Mouse (Mus musculus): ENCODE results near the gene Cdh18.
"Not testable (repeated sequence)": the region's sequence is repeated elsewhere in the genome, so short reads cannot be mapped to it uniquely, and the experiment has no call there.

Gene Cdh18

GRCm38 (mm10) chr15:22969424-22969823, 420.6 kb downstream of the Cdh18 start:
- DNase-seq (ENCODE audit: low spot score): no peak

- DNase-seq (ENCODE audit: low spot score): no peak
Measured at GRCm38 (mm10) chr15:22980136-22980535, 431.3 kb downstream of the Cdh18 start.

GRCm38 (mm10) chr15:22984647-22985046, 435.8 kb downstream of the Cdh18 start:
- DNase-seq (ENCODE audit: low spot score): no peak

- no peak for DNase-seq (ENCODE audit: low spot score)
Measured at GRCm38 (mm10) chr15:23016680-23017079, 467.9 kb downstream of the Cdh18 start.

- no peak for DNase-seq (ENCODE audit: low spot score)
Measured at GRCm38 (mm10) chr15:23021151-23021550, 472.3 kb downstream of the Cdh18 start.

- DNase-seq (ENCODE audit: low spot score): peak; percentile 73
Measured at GRCm38 (mm10) chr15:23022635-23023034, 473.8 kb downstream of the Cdh18 start.

- DNase-seq (ENCODE audit: low spot score): no peak
Measured at GRCm38 (mm10) chr15:23035551-23036207, 486.9 kb downstream of the Cdh18 start.

- DNase-seq (ENCODE audit: low spot score): no peak
Measured at GRCm38 (mm10) chr15:23036208-23037065, 487.6 kb downstream of the Cdh18 start.

GRCm38 (mm10) chr15:23037561-23037960, 488.7 kb downstream of the Cdh18 start:
- no peak for DNase-seq (ENCODE audit: low spot score)

- DNase-seq (ENCODE audit: low spot score): peak; percentile 45
Measured at GRCm38 (mm10) chr15:23046127-23046785, 497.4 kb downstream of the Cdh18 start.

- no peak for DNase-seq (ENCODE audit: low spot score)
Measured at GRCm38 (mm10) chr15:23052006-23052405, 503.2 kb downstream of the Cdh18 start.

- DNase-seq (ENCODE audit: low spot score): not testable (repeated sequence)
Measured at GRCm38 (mm10) chr15:23085326-23085725, 536.5 kb downstream of the Cdh18 start.

GRCm38 (mm10) chr15:23087535-23087934, 538.7 kb downstream of the Cdh18 start:
- DNase-seq (ENCODE audit: low spot score): no peak

- DNase-seq (ENCODE audit: low spot score): no peak
Measured at GRCm38 (mm10) chr15:23096601-23097000, 547.8 kb downstream of the Cdh18 start.

- no peak for DNase-seq (ENCODE audit: low spot score)
Measured at GRCm38 (mm10) chr15:23104668-23105380, 556.0 kb downstream of the Cdh18 start.

GRCm38 (mm10) chr15:23134950-23135715, 586.3 kb downstream of the Cdh18 start:
- DNase-seq (ENCODE audit: low spot score): no peak

- DNase-seq (ENCODE audit: low spot score): no peak
Measured at GRCm38 (mm10) chr15:23136971-23137370, 588.1 kb downstream of the Cdh18 start.

GRCm38 (mm10) chr15:23142907-23143306, 594.1 kb downstream of the Cdh18 start:
- DNase-seq (ENCODE audit: low spot score): not testable (repeated sequence)

- DNase-seq (ENCODE audit: low spot score): no peak
Measured at GRCm38 (mm10) chr15:23155883-23156282, 607.1 kb downstream of the Cdh18 start.

GRCm38 (mm10) chr15:23164869-23165268, 616.0 kb downstream of the Cdh18 start:
- no peak for DNase-seq (ENCODE audit: low spot score)

GRCm38 (mm10) chr15:23174623-23175022, 625.8 kb downstream of the Cdh18 start:
- DNase-seq (ENCODE audit: low spot score): no peak

Measured in adipocyte (in vitro differentiated cells).